Mouse (Mus musculus) heart, postnatal 0 days (tissue): ENCODE measurements around the gene 6430548M08Rik. TPM values are rescaled to one million over a fixed set of nuclear protein-coding genes. Genes with fewer than 3 reads are reported as not detected.

ENCODE experiments used
- ATAC-seq: fragments of 200-750 bp; cut with Nextera tagmentation; 2 replicates; pipeline ENCODE4 v1.8.0; 2017; ENCODE audit warnings: low read depth, moderate number of reproducible peaks, moderate library complexity; ENCODE audit not compliant: insufficient read depth
- DNase-seq: peaks from one replicate; pipeline ENCODE4 v3.0.0-alpha.2; 2016; ENCODE audit warnings: low spot score
- H3K27ac ChIP-seq: fragments of 300-500 bp; sonication (generic); 2 replicates; pipeline ENCODE4 v1.5.1; 2014; ENCODE audit warnings: low read depth, mild to moderate bottlenecking
- H3K27me3 ChIP-seq: fragments of 300-500 bp; sonication (generic); 2 replicates; pipeline ENCODE4 v1.6.1; 2014; ENCODE audit warnings: low read length, mixed read lengths; ENCODE audit not compliant: control insufficient read depth, insufficient read depth
- H3K36me3 ChIP-seq: fragments of 300-500 bp; sonication (generic); replicated peaks from 2 replicates; pipeline ENCODE4 v1.6.1; 2014; ENCODE audit warnings: low read length, mixed read lengths; ENCODE audit not compliant: control insufficient read depth, insufficient read depth
- H3K4me1 ChIP-seq: fragments of 300-500 bp; sonication (generic); 2 replicates; pipeline ENCODE4 v1.6.1; 2014; ENCODE audit warnings: antibody characterized with exemption; ENCODE audit not compliant: control insufficient read depth, insufficient read depth
- H3K4me2 ChIP-seq: fragments of 300-500 bp; sonication (generic); 2 replicates; pipeline ENCODE4 v1.6.1; 2014; ENCODE audit warnings: low read depth, mild to moderate bottlenecking, low read length, moderate library complexity
- H3K4me3 ChIP-seq: fragments of 300-500 bp; sonication (generic); 2 replicates; pipeline ENCODE4 v1.5.1; 2014; ENCODE audit warnings: low read depth, low read length
- H3K9ac ChIP-seq: fragments of 300-500 bp; sonication (generic); replicated peaks from 2 replicates; pipeline ENCODE4 v1.6.1; 2014; ENCODE audit warnings: low read depth, low read length, mixed read lengths
- H3K9me3 ChIP-seq: fragments of 300-500 bp; sonication (generic); replicated peaks from 2 replicates; pipeline ENCODE4 v1.6.1; 2016; ENCODE audit warnings: low read length; ENCODE audit not compliant: control insufficient read depth
- CTCF ChIP-seq: IDR thresholded peaks from 2 replicates; pipeline ENCODE4 v1.5.1; 2016; ENCODE audit warnings: antibody characterized with exemption, control low read depth, low read depth
- EP300 ChIP-seq: IDR thresholded peaks from 2 replicates; pipeline ENCODE4 v1.6.1; 2016; ENCODE audit warnings: antibody characterized with exemption, low read depth
- WGBS: fragments of 180-500 bp; shearing (Covaris S2); extraction: QIAGEN DNeasy Blood & Tissue Kit; methylation state at CpG from one replicate; pipeline ENCODE4 v1.1.7; 2014; 5-methylcytosine and 5-hydroxymethylcytosine counted together
- polyA plus RNA-seq: library from polyadenylated mRNA; unstranded; fragments of >200 nt; fragmentation: Nextera tagmentation; extraction: Ambion mirVana; gene quantifications from 2 replicates; pipeline ENCODE4 v1.2.1, GENCODE M21; 2015
- total RNA-seq: library from RNA; depleted of rRNA; stranded (reverse); fragments of >200 nt; gene quantifications from 2 replicates; pipeline ENCODE4 v1.2.3, GENCODE M21; 2014; ENCODE audit warnings: low replicate concordance

6430548M08Rik gene
- total and polyA plus RNA-seq, 2 experiments from 2014 or later = 8.4 to 14.5 TPM

GRCm38 (mm10) chr8:120144652-120145301, 30.8 kb downstream of the 6430548M08Rik start:
- 48% methylated on average over 12 of the region's 12 CpGs for WGBS
- peaks cover 16% of the 10 kb centered on the region for H3K36me3 ChIP-seq
- H3K9me3 ChIP-seq = no peaks in the 10 kb centered on the region
- DNase-seq = no peak
- no peak for TF ChIP-seq CTCF
- no peak for TF ChIP-seq EP300
- ATAC-seq = no peak
- no peaks in the 10 kb centered on the region for H3K27me3 ChIP-seq
- no peak overlapping the region for H3K4me3 ChIP-seq
- no peak overlapping the region for H3K27ac ChIP-seq
- no peak overlapping the region; the same call in 1 of the 2 replicates for H3K9ac ChIP-seq
- peaks cover 23% of the 10 kb centered on the region for H3K4me1 ChIP-seq
- H3K4me2 ChIP-seq = no peak overlapping the region

DNA sequence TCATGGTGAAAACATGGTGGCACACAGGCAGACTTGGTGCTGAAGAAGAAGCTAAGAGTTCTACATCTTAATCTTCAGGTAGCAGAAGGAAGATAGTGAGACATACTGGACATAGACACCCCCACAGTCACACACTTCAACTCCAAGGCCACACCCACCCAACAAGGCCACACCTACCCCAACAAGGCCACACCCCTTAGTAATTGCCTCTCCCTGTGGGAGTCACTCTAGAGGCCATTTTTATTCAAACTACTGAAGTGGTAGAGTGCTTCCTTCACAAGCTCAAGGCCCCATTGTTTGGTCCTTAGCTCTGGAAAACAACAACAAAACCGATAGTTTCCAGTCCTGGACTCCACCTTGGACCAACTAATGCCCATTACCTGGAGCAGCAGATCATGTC, 32.1 kb downstream of the 6430548M08Rik start:
- H3K9ac ChIP-seq = no peak overlapping the region

DNA sequence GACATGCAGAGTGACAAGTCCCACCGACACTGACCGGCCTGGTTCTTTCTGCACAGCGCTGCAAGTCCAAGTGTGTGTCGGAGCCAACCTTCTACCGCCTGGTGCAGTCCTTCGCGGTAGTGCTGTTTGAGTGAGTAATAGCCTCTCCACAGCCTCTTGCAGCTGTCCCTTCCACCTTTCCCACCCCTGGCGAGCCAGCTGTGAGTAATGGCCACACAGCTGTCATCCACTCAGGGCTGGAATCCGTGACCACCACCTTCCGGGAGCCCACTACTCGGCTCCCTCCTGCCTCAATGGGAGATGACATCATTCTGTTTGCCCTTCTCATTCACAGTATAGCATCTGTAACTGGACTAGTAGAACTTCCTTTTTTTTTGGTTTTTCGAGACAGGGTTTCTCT, 36.1 kb downstream of the 6430548M08Rik start:
- TF ChIP-seq EP300 (no peak), CTCF (no peak)
- no peak for DNase-seq
- no peaks in the 10 kb centered on the region for H3K9me3 ChIP-seq
- H3K4me3 ChIP-seq = no peak overlapping the region
- no peak overlapping the region for H3K9ac ChIP-seq
- no peak for ATAC-seq
- H3K4me1 ChIP-seq = no peaks in the 10 kb centered on the region
- no peak overlapping the region for H3K27ac ChIP-seq
- WGBS = 71% methylated on average over 12 of the region's 12 CpGs
- no peaks in the 10 kb centered on the region for H3K27me3 ChIP-seq
- H3K36me3 ChIP-seq = peaks cover 40% of the 10 kb centered on the region
- H3K4me2 ChIP-seq = no peak overlapping the region

More for the DNA sequence above, 32.1 kb downstream of the 6430548M08Rik start:
- Histone ChIP-seq H3K4me3 (no peak overlapping the region), H3K27me3 (no peaks in the 10 kb centered on the region), H3K36me3 (peaks cover 20% of the 10 kb centered on the region), H3K9me3 (no peaks in the 10 kb centered on the region), H3K4me2 (no peak overlapping the region), H3K4me1 (peaks cover 14% of the 10 kb centered on the region; the same call in 1 of the 2 replicates), H3K27ac (no peak overlapping the region)
- 83% methylated on average over 1 of the region's 1 CpGs for WGBS
- DNase-seq (no peak), ATAC-seq (no peak)
- no peak for TF ChIP-seq EP300
- TF ChIP-seq CTCF = no peak

GRCm38 (mm10) chr8:120151151-120151550, 37.2 kb downstream of the 6430548M08Rik start:
- WGBS = 63% methylated on average over 9 of the region's 9 CpGs
- no peak overlapping the region for H3K4me3 ChIP-seq
- H3K9me3 ChIP-seq = no peaks in the 10 kb centered on the region
- TF ChIP-seq EP300 (no peak), CTCF (no peak)
- H3K4me1 ChIP-seq = no peaks in the 10 kb centered on the region
- ATAC-seq = no peak
- DNase-seq = no peak
- no peak overlapping the region for H3K27ac ChIP-seq
- H3K36me3 ChIP-seq = peaks cover 34% of the 10 kb centered on the region
- H3K4me2 ChIP-seq = no peak overlapping the region
- no peaks in the 10 kb centered on the region for H3K27me3 ChIP-seq
- no peak overlapping the region for H3K9ac ChIP-seq

DNA sequence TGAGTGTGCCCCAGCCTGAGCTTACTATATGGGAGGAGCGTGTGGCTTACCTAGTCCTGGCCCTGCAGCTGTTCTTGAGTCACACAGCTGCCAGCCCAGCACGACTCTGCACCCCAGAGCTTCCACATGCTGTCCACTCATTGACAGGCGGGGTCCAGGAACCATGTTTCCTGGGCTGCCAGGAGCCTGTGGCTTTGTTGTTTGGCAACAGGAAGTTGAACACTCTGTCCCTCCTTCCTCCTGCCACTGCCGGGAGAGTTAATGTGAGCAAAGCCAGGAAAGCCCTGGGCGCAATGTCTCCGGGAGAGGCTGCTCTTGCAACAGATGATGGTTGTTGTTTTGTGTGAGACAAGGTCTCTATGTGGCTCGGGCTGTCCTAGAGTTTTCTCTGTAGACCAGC, 38.7 kb downstream of the 6430548M08Rik start:
- H3K27me3 ChIP-seq = no peaks in the 10 kb centered on the region
- no peak overlapping the region for H3K27ac ChIP-seq
- ATAC-seq (no peak), DNase-seq (no peak)
- no peak overlapping the region for H3K4me3 ChIP-seq
- no peaks in the 10 kb centered on the region for H3K4me1 ChIP-seq
- no peaks in the 10 kb centered on the region for H3K9me3 ChIP-seq
- 64% methylated on average over 7 of the region's 7 CpGs for WGBS
- H3K9ac ChIP-seq = no peak overlapping the region
- no peak overlapping the region for H3K4me2 ChIP-seq
- no peak for TF ChIP-seq CTCF
- TF ChIP-seq EP300 = no peak
- H3K36me3 ChIP-seq = peaks cover 30% of the 10 kb centered on the region

GRCm38 (mm10) chr8:120160366-120160765, 46.4 kb downstream of the 6430548M08Rik start:
- no peaks in the 10 kb centered on the region for H3K9me3 ChIP-seq
- WGBS = 86% methylated on average over 8 of the region's 8 CpGs
- no peaks in the 10 kb centered on the region for H3K27me3 ChIP-seq
- no peak for ATAC-seq
- H3K4me3 ChIP-seq = no peak overlapping the region
- H3K27ac ChIP-seq = no peak overlapping the region
- no peak for TF ChIP-seq EP300
- no peak for TF ChIP-seq CTCF
- DNase-seq = no peak
- H3K4me2 ChIP-seq = no peak overlapping the region
- H3K9ac ChIP-seq = no peak overlapping the region
- H3K36me3 ChIP-seq = peaks cover 10% of the 10 kb centered on the region; the same call in 1 of the 2 replicates
- H3K4me1 ChIP-seq = no peaks in the 10 kb centered on the region
